Mouse (Mus musculus) brain, embryonic 14.5 days (tissue): ENCODE data around the gene Nfia. TPM values are rescaled to one million over a fixed set of nuclear protein-coding genes. Genes with fewer than 3 reads are reported as not detected.

Source experiments
- DNase-seq: peaks from one replicate; pipeline ENCODE4 v3.0.0-alpha.2; 2011; ENCODE audit warnings: low read depth
- CTCF ChIP-seq: fragments of 200-500 bp; IDR thresholded peaks from 2 replicates; pipeline ENCODE4 v1.5.1; 2012; ENCODE audit warnings: inconsistent platforms, mild to moderate bottlenecking, moderate library complexity, borderline replicate concordance; ENCODE audit not compliant: insufficient read depth, insufficient read length; ENCODE audit errors: extremely low read depth
- POLR2A ChIP-seq: fragments of 200-500 bp; IDR thresholded peaks from 2 replicates; pipeline ENCODE4 v1.6.1; 2012; ENCODE audit warnings: mild to moderate bottlenecking, inconsistent platforms, borderline replicate concordance; ENCODE audit not compliant: poor library complexity, insufficient read depth, insufficient read length, severe bottlenecking; ENCODE audit errors: extremely low read depth
- polyA plus RNA-seq: library from polyadenylated mRNA; depleted of rRNA; stranded (reverse); fragments of >200 nt; gene quantifications from 2 replicates; pipeline ENCODE4 v1.2.3, GENCODE M21; 2012

Nfia gene
- polyA plus RNA-seq, 1 experiment = 56.0 TPM

- TF ChIP-seq CTCF (no peak), POLR2A (no peak)
These were observed 82.2 kb downstream of the Nfia start for GRCm38 (mm10) chr4:97854779-97855178.

GRCm38 (mm10) chr4:97855712-97856420 lies 83.3 kb downstream of the Nfia start:
- no peak for TF ChIP-seq POLR2A
- no peak for TF ChIP-seq CTCF
- DNase-seq = no peak

More at GRCm38 (mm10) chr4:97854779-97855178, 82.2 kb downstream of the Nfia start:
- DNase-seq = no peak

- TF ChIP-seq CTCF = no peak
- no peak for TF ChIP-seq POLR2A
- DNase-seq = no peak
These were observed 85.0 kb downstream of the Nfia start for GRCm38 (mm10) chr4:97857549-97857948.

DNA sequence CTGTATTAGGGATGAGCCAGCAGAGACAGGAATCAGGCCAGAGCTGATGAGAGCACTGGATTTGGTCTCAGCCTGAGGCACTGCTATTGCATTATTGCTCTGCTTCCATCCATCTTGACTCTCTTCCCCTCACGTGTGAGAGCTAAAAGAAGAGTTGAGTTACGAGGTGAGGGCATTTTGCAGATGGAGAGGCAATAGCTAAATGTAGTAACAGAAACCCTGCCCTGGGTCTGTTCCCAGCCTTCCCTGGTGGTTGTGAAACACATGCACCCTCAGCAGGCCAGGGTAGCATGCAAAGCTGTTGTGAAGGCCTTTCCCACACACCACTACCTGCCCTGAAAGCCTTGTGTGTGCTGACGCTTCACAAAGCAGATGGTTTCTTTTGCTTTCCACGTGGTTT lies 86.9 kb downstream of the Nfia start:
- TF ChIP-seq CTCF (no peak), POLR2A (no peak)
- DNase-seq = no peak

DNA sequence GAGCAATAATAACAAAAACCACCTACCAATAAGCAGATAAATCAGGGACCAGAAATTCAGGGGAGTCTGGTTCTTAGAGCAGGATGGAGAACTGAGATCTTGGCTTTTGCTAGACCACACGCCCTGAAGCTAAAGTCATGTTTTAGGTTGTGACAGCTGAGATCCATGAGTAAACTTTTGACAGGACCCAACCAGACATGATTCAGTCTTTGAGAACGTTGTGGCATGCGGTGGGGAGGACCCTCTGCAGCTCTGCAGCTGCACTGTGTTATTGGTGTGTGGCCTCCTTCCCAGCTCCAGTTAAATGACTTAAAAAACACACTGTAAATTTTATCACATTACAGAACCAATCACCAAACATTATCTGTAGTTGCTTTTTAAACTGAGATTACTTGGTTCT lies 87.8 kb downstream of the Nfia start:
- no peak for DNase-seq
- TF ChIP-seq POLR2A = no peak
- no peak for TF ChIP-seq CTCF

- DNase-seq = no peak
- TF ChIP-seq POLR2A = no peak
- no peak for TF ChIP-seq CTCF
These were observed 88.3 kb downstream of the Nfia start for GRCm38 (mm10) chr4:97860791-97861344.

- no peak for DNase-seq
- TF ChIP-seq CTCF (no peak), POLR2A (no peak)
These were observed 89.8 kb downstream of the Nfia start for GRCm38 (mm10) chr4:97862379-97862778.

DNA sequence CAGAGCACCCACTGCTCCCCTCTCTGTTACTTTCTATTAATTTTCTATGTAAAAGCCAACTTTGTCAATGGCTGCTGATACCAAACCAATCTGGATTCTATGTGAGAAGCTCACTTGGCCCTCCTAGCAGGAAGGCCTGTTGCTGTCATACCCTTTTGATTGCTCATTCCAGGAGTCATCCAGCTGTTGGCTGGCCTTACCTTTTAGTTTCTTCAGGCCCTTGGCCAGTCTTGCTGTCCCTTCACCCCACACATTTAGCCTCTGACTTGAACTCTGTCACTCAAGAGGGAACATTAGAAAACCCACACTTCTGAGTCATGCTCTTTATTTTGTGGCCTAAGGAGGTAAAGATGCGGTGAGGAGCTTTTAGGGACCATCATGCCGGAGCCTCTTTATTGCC lies 91.7 kb downstream of the Nfia start:
- no peak for TF ChIP-seq POLR2A
- no peak for TF ChIP-seq CTCF
- DNase-seq = no peak

- DNase-seq = peak; percentile 85
- TF ChIP-seq CTCF (no peak), POLR2A (no peak)
These were observed 92.9 kb downstream of the Nfia start for GRCm38 (mm10) chr4:97865410-97865953.

GRCm38 (mm10) chr4:97866463-97866862 lies 93.9 kb downstream of the Nfia start:
- TF ChIP-seq CTCF = no peak
- DNase-seq = no peak

GRCm38 (mm10) chr4:97868307-97868937 lies 95.9 kb downstream of the Nfia start:
- no peak for TF ChIP-seq CTCF
- no peak for TF ChIP-seq POLR2A
- peak; percentile 60 for DNase-seq
